Mouse (Mus musculus) right cerebral cortex, adult 18-20 months (tissue): ENCODE data around the gene Gcc1.

Experiments used
- DNase-seq: peaks from one replicate; pipeline ENCODE4 v3.0.0; 2022; ENCODE audit warnings: mixed read lengths

Gene Gcc1

GRCm38 (mm10) chr6:28421469-28422000, 6.7 kb downstream of the Gcc1 start:
- DNase-seq, result peak; percentile 94

GRCm38 (mm10) chr6:28420865-28421264, 7.3 kb downstream of the Gcc1 start:
- DNase-seq, result no peak

- no peak for DNase-seq
Measured at GRCm38 (mm10) chr6:28420361-28420760, 7.8 kb downstream of the Gcc1 start.

GRCm38 (mm10) chr6:28419673-28420072, 8.5 kb downstream of the Gcc1 start:
- DNase-seq, result no peak

GRCm38 (mm10) chr6:28418449-28418848, 9.7 kb downstream of the Gcc1 start:
- DNase-seq, result peak; percentile 63

GRCm38 (mm10) chr6:28416981-28417380, 11.2 kb downstream of the Gcc1 start:
- DNase-seq, result no peak

- no peak for DNase-seq
Measured at GRCm38 (mm10) chr6:28411236-28411635, 17.0 kb downstream of the Gcc1 start.

GRCm38 (mm10) chr6:28410053-28410452, 18.1 kb downstream of the Gcc1 start:
- DNase-seq, result no peak

GRCm38 (mm10) chr6:28399791-28400190, 28.4 kb downstream of the Gcc1 start:
- DNase-seq, result no peak

- DNase-seq, result no peak
Measured at GRCm38 (mm10) chr6:28398726-28399125, 29.5 kb downstream of the Gcc1 start.

GRCm38 (mm10) chr6:28397681-28398203, 30.4 kb downstream of the Gcc1 start, which contains the start of gene Zfp800:
Gene Zfp800 (minus strand): TSS chr6:28398005.
- DNase-seq, result no peak

GRCm38 (mm10) chr6:28396853-28397457, 31.2 kb downstream of the Gcc1 start:
- DNase-seq, result no peak

- DNase-seq, result no peak
Measured at GRCm38 (mm10) chr6:28396051-28396852, 31.9 kb downstream of the Gcc1 start.

GRCm38 (mm10) chr6:28389038-28389437, 39.2 kb downstream of the Gcc1 start:
- no peak for DNase-seq

- no peak for DNase-seq
Measured at GRCm38 (mm10) chr6:28385169-28385568, 43.0 kb downstream of the Gcc1 start.

- no peak for DNase-seq
Measured at GRCm38 (mm10) chr6:28381983-28382382, 46.2 kb downstream of the Gcc1 start.

GRCm38 (mm10) chr6:28369966-28370683, 58.1 kb downstream of the Gcc1 start:
- DNase-seq, result no peak

- no peak for DNase-seq
Measured at GRCm38 (mm10) chr6:28367575-28367974, 60.6 kb downstream of the Gcc1 start.
